Mouse (Mus musculus): ENCODE data around the gene Atp8b4. TPM values are rescaled to one million over a fixed set of nuclear protein-coding genes. Genes with fewer than 3 reads are reported as not detected.
A peak's percentile ranks its signal among the peaks of the same experiment; 100 is the strongest.

Gene Atp8b4
- polyA plus RNA-seq, 1 experiment from 2014 or later: 0.12 TPM

DNA sequence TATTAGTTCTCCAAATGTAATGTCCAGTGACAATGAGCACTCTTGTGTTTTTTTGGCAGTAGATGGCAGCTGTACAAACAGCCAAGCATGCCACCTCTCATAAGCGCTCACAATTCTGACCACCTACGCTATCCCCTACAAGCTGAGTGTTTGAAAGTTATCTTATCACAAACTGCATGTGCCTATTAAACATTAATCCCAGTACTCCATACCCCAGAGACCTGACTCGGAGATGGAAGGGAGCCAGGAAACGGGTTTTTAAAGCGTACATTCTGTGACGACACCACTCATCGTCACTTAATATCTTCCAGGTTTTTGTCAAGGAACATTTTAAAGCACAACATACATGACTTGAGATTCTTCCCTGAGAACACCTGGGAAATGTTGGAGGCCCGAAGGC lies 128.8 kb downstream of the Atp8b4 start:
- H3K9ac ChIP-seq: no peak overlapping the region
- no peak overlapping the region for H3K27ac ChIP-seq (replicated peaks)
- no peak overlapping the region for H3K4me2 ChIP-seq
- H3K4me3 ChIP-seq: no peak overlapping the region
- ATAC-seq (ENCODE audit: low FRiP score, low read depth): no peak
- H3K27me3 ChIP-seq: no peaks in the 10 kb centered on the region
- no peaks in the 10 kb centered on the region for H3K36me3 ChIP-seq
- 91% methylated on average over 8 of the region's 8 CpGs for WGBS
- no peaks in the 10 kb centered on the region for H3K4me1 ChIP-seq (replicated peaks)
- no peaks in the 10 kb centered on the region for H3K9me3 ChIP-seq

DNA sequence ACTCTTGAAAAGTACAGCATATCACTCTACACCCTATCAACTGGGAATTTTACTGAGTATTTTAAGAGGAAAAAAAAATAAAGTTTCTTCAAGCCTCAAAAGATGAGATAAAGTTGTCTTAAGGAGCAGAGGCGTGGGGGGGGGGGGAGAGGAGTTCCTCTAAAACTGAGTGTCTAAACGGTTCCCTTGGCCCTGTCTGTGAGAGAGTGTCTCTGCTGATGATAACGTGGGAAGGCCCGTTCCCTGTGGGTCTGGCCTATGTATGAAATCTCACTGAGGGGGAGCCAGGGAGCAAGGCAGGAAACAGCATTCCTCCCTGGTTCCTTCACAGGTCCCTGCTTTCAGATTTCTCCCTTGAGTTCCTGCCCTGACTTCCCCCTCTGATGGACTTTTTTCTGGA lies 130.7 kb downstream of the Atp8b4 start:
- no peak for ATAC-seq (ENCODE audit: low FRiP score, low read depth)
- H3K36me3 ChIP-seq: no peaks in the 10 kb centered on the region
- WGBS: 60% methylated on average over 4 of the region's 4 CpGs

DNA sequence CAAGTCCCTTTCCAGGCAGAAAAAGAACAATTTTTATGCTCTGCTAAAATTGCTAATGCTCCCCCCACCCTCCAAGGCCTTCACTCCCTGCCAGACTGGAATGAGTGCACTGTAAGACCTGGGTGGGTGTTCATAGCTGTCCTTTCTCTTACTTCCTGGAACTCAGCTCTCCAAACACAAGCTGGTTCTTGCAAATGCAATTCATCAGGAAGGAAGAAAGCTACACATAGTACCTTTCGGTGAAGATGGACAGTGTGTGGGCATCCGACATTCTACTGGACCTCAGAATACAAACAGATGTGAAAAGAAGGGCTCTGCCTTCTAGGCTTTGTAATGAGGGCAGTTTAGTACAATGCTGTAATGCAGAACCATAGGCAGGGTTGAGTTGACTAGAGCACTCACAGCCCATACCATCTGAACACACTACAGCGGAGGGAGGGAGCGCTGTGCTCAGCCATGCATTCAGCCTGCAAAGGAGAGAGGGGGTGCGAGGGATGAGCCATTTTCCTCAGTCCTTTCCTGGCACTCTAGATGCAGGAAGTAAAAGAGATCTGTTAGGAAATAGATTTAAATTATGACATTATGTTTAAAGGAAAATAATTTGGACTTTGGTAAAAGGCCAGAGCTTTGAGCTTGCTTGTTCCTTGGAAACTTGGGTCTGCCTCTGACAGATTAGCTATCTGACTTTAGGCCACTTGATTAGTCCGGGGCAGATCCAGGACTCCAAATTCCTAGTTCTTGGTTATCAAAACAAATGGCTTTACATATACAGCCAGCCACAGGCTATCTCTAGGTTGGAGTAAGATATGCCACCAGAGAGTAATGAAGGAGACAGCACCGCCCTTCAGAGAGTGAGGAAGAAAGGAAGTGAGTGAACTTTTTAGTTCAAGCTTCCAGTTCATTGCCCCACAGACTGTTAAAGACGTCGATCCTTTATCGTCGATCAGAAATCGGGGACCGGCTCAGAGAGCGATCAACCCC lies 136.4 kb downstream of the Atp8b4 start:
- H3K4me1 ChIP-seq (replicated peaks): no peaks in the 10 kb centered on the region
- H3K9me3 ChIP-seq: no peaks in the 10 kb centered on the region
- no peak overlapping the region for H3K27ac ChIP-seq (replicated peaks)
- H3K4me2 ChIP-seq: no peak overlapping the region
- H3K9ac ChIP-seq: no peak overlapping the region
- no peaks in the 10 kb centered on the region for H3K27me3 ChIP-seq
- WGBS: 81% methylated on average over 14 of the region's 14 CpGs
- no peaks in the 10 kb centered on the region for H3K36me3 ChIP-seq
- no peak overlapping the region for H3K4me3 ChIP-seq
- ATAC-seq (ENCODE audit: low FRiP score, low read depth): no peak

More for the DNA sequence above, 130.7 kb downstream of the Atp8b4 start:
- Histone ChIP-seq H3K9me3 (no peaks in the 10 kb centered on the region), H3K4me1 (replicated peaks) (no peaks in the 10 kb centered on the region), H3K27ac (replicated peaks) (no peak overlapping the region), H3K4me2 (no peak overlapping the region), H3K9ac (no peak overlapping the region), H3K4me3 (no peak overlapping the region), H3K27me3 (no peaks in the 10 kb centered on the region)

DNA sequence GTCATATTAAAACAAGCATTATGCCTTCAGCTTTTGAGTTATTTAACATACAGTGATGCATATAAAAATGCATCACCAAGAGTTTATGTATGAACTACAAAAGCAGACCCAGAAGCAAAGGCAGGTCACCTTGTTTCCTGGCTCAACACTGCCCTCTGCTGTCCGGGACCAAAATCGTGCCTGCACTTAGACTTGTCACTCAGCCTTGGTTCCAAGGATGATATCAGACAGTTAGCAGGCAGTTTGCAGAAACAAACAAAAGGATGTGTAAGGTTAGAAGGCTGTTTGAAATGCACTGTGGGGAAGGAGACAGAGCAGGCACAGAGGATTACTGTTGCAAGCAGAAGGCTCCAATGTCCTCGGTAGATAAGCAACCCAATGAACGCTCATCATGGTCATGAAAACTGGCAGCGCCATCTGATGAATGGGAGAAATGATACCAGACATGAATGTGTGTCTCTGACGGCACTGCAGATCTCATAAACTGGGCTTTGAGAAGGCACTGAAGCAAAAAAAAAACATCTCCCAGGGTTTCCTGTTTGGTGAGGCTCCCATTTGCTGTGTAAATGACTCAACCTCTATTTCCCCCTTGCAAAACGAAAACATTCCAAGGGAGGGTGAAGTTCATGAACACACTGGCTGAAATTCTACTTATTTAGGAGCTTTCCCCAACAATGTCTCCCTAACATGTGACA lies 137.3 kb downstream of the Atp8b4 start:
- no peak overlapping the region for H3K4me3 ChIP-seq
- H3K9me3 ChIP-seq: no peaks in the 10 kb centered on the region
- no peak overlapping the region for H3K4me2 ChIP-seq
- H3K27ac ChIP-seq (replicated peaks): no peak overlapping the region
- H3K36me3 ChIP-seq: no peaks in the 10 kb centered on the region
- 0 out of 2 replicates have a peak, but pooled peaks have one; percentile 61 for ATAC-seq (ENCODE audit: low FRiP score, low read depth)
- H3K4me1 ChIP-seq (replicated peaks): no peaks in the 10 kb centered on the region
- H3K9ac ChIP-seq: no peak overlapping the region
- H3K27me3 ChIP-seq: no peaks in the 10 kb centered on the region
- WGBS: 52% methylated on average over 7 of the region's 7 CpGs

DNA sequence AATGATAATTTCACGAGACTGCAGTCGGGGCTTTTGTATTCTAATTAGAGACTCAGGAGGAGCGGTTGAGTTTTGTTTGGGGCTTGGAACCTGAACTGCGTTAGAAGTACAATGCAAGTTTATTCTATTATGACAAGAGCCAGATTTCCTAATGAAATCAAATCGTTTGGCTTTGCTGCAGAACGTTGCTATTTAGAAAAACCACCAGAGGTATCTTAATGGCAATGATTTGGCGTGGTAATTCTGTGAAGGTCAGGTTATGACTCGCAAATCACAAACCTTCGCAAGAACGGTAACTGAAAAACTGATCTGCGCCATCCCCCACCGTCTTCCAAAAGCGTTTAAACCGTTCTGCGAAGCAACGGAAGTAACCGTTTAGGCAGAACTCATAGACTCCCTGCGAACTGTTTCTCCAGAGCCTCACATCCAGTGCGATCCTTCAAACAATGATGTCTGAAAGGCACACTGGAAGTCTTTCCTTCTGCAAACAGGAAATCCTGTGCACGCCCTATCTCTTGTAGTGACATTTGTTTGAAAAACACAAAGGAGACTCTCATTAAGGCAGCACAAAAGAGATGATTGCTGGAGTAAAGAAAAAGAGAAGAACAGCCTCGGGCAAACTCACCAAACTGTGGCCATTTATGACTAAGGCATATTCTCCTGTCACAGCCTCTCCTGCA lies 139.2 kb downstream of the Atp8b4 start:
- no peaks in the 10 kb centered on the region for H3K36me3 ChIP-seq
- no peak overlapping the region for H3K9ac ChIP-seq
- H3K4me1 ChIP-seq (replicated peaks): no peaks in the 10 kb centered on the region
- H3K4me2 ChIP-seq: no peak overlapping the region
- 61% methylated on average over 21 of the region's 21 CpGs for WGBS
- no peak overlapping the region for H3K4me3 ChIP-seq
- no peak for ATAC-seq (ENCODE audit: low FRiP score, low read depth)
- H3K9me3 ChIP-seq: no peaks in the 10 kb centered on the region
- no peak overlapping the region for H3K27ac ChIP-seq (replicated peaks)
- no peaks in the 10 kb centered on the region for H3K27me3 ChIP-seq

DNA sequence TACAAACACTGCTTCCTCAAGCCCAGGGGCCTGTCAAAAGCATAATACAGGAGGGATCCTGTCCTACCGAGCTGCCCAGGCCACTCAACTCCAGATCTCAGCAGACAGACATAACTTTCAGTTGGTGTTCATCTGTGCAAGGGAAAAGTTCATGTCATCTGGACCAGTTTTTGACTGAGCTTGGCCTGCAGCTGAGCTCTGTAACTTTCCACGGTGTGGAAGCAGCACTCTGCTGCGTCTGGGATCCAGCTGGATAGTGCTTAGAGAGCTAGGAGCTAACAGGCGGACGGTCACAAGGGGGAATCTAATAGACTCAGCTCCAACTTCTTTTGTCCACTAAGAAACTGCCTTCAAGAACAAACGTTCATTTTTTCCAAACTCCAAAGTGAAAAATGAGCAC lies 139.8 kb downstream of the Atp8b4 start:
- no peak for ATAC-seq (ENCODE audit: low FRiP score, low read depth)
- no peaks in the 10 kb centered on the region for H3K36me3 ChIP-seq
- H3K4me2 ChIP-seq: no peak overlapping the region
- H3K27me3 ChIP-seq: no peaks in the 10 kb centered on the region
- H3K9me3 ChIP-seq: no peaks in the 10 kb centered on the region
- H3K4me3 ChIP-seq: no peak overlapping the region
- H3K9ac ChIP-seq: no peak overlapping the region
- H3K27ac ChIP-seq (replicated peaks): no peak overlapping the region
- WGBS: 51% methylated on average over 6 of the region's 6 CpGs
- H3K4me1 ChIP-seq (replicated peaks): no peaks in the 10 kb centered on the region

DNA sequence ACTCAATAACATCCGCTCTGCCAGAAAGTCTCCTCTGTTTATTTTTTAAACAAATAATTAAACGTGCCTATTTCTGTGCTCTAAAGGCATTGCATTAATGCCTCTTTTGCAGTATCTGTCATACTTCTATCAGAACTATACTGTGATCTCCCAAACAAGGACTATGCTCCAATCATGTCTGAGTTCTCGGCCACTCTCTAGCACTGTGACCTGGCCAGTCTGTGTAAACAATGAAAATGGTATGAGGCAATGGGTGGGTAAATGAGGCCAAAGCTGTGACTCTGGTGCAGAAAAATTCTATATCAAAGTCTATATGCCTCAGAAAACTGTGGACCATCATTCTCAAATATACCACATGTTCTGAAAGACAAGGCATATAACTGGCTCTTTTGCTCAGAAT lies 140.5 kb downstream of the Atp8b4 start:
- Histone ChIP-seq H3K27me3 (no peaks in the 10 kb centered on the region), H3K4me1 (replicated peaks) (no peaks in the 10 kb centered on the region), H3K27ac (replicated peaks) (no peak overlapping the region), H3K9ac (no peak overlapping the region), H3K4me2 (no peak overlapping the region), H3K36me3 (no peaks in the 10 kb centered on the region), H3K9me3 (no peaks in the 10 kb centered on the region), H3K4me3 (no peak overlapping the region)
- WGBS: 87% methylated on average over 3 of the region's 3 CpGs
- no peak for ATAC-seq (ENCODE audit: low FRiP score, low read depth)

DNA sequence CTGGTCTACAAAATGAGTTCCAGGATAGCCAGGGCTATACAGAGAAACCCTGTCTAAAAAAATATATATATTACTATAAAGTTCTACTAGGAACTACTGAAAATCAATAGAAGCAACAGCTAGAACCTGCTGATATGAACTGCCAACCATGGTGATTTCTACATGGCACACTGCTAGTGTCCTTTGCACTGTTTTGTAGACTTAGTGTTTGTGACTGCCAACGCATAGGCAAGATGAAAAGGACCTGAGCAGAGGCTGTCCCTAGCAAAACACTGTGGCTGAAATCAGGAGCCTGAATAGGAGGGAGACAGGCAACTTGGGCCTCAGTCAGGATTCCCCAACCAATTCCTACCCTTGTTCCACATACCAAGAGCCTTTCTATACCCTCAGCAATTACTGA lies 141.2 kb downstream of the Atp8b4 start:
- ATAC-seq (ENCODE audit: low FRiP score, low read depth): no peak
- WGBS: 88% methylated on average over 1 of the region's 1 CpGs

DNA sequence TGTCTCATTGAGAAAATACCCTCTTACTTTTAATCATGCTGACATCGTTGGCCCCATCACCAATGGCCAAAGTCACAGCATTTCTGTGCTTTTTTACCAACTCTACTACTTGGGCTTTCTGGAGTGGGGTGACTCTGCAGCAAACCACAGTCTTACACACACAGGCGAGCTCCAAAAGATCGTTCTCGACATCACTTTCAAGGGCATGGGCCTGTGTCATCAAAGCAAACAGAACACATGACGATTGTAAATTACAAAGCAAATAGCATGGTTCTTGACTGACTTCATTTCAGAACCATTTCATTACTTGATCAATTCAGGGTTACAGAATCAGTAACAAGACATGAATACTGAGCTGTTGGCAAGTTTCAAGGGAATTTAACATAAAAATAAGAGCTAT lies 141.7 kb downstream of the Atp8b4 start:
- no peak overlapping the region for H3K27ac ChIP-seq (replicated peaks)
- H3K36me3 ChIP-seq: no peaks in the 10 kb centered on the region
- ATAC-seq (ENCODE audit: low FRiP score, low read depth): no peak
- no peaks in the 10 kb centered on the region for H3K4me1 ChIP-seq (replicated peaks)
- H3K4me2 ChIP-seq: no peak overlapping the region
- no peaks in the 10 kb centered on the region for H3K9me3 ChIP-seq
- H3K9ac ChIP-seq: no peak overlapping the region
- H3K27me3 ChIP-seq: no peaks in the 10 kb centered on the region
- no peak overlapping the region for H3K4me3 ChIP-seq
- 93% methylated on average over 5 of the region's 5 CpGs for WGBS

More for the DNA sequence above, 141.2 kb downstream of the Atp8b4 start:
- Histone ChIP-seq H3K4me2 (no peak overlapping the region), H3K4me1 (replicated peaks) (no peaks in the 10 kb centered on the region), H3K9me3 (no peaks in the 10 kb centered on the region), H3K9ac (no peak overlapping the region), H3K27me3 (no peaks in the 10 kb centered on the region), H3K4me3 (no peak overlapping the region), H3K27ac (replicated peaks) (no peak overlapping the region), H3K36me3 (no peaks in the 10 kb centered on the region)

DNA sequence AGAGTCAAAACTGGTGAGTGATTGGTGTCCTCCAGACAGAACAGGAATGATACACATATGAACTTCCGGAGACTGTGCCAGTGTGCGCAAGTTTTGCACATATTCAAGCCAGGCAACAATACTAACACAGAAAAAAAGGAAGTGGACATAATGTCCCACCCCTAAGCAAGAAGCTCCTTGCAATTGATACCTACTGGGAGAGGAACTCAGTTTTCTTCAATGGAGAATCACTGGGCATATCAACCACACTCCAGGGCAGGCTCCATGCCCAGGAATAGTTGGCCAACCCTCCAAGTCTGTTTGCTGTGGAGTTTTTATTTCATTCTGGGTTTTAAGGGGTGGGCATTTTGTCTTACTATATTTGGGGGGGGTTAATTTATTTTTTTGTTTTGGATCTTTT lies 145.2 kb downstream of the Atp8b4 start:
- no peaks in the 10 kb centered on the region for H3K4me1 ChIP-seq (replicated peaks)
- H3K4me2 ChIP-seq: no peak overlapping the region
- H3K9ac ChIP-seq: no peak overlapping the region
- WGBS: 96% methylated on average over 2 of the region's 2 CpGs
- no peaks in the 10 kb centered on the region for H3K36me3 ChIP-seq
- H3K9me3 ChIP-seq: no peaks in the 10 kb centered on the region
- H3K27me3 ChIP-seq: no peaks in the 10 kb centered on the region
- H3K4me3 ChIP-seq: no peak overlapping the region
- ATAC-seq (ENCODE audit: low FRiP score, low read depth): no peak
- no peak overlapping the region for H3K27ac ChIP-seq (replicated peaks)

DNA sequence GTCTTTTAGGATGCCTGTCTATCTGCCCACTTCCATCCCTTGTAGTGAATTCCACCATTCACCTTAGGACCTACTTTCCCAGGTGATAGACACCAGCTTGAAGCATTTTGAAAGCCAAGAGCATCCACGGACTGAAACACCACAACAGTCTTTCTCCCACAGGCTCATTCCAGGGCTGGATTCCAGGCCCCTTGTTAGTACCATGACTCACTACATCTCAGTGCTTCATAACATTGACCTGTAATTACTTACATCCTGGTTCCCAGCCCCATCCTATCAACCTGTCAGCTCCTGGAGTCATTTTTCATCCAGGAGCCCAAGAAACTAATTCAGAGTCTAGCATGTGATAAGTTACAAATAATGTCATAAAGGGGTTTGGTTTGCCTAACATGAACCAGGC lies 148.7 kb downstream of the Atp8b4 start:
- WGBS: 86% methylated on average over 1 of the region's 1 CpGs

DNA sequence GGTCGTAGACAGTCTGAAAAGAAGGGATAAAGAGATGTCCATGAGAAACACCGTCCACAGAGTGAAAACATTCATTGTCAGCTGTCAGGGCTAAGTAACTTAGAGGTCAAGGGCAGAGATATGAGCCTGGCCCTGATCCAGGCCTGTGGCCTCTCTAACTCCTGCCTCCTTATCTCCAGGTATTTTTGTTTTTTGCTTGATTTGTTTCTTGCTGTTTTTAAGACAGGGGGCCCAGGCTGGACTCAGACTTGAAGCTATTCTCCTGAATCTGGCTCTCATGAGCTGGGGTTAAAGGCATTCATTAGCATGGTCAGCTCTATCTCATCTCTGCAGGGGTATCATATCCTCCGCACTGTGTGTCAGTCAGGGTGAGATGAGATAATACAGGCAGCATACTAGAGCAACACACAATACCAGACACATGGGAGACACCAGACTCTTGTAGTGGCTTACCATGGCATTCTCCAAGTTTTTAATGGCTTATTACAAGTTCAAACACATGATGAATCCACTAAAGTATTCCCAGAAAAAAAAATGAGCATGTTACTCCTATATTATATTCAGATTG lies 157.4 kb downstream of the Atp8b4 start:
- H3K4me3 ChIP-seq: no peak overlapping the region
- H3K9ac ChIP-seq: no peak overlapping the region
- H3K9me3 ChIP-seq: no peaks in the 10 kb centered on the region
- no peaks in the 10 kb centered on the region for H3K27me3 ChIP-seq
- H3K4me2 ChIP-seq: no peak overlapping the region
- no peak overlapping the region for H3K27ac ChIP-seq (replicated peaks)
- WGBS: 84% methylated on average over 3 of the region's 3 CpGs
- H3K36me3 ChIP-seq: no peaks in the 10 kb centered on the region
- no peaks in the 10 kb centered on the region for H3K4me1 ChIP-seq (replicated peaks)
- ATAC-seq (ENCODE audit: low FRiP score, low read depth): no peak

More for the DNA sequence above, 148.7 kb downstream of the Atp8b4 start:
- Histone ChIP-seq H3K27ac (replicated peaks) (no peak overlapping the region), H3K9ac (no peak overlapping the region), H3K4me1 (replicated peaks) (no peaks in the 10 kb centered on the region), H3K4me2 (no peak overlapping the region), H3K4me3 (no peak overlapping the region), H3K9me3 (no peaks in the 10 kb centered on the region), H3K27me3 (no peaks in the 10 kb centered on the region), H3K36me3 (no peaks in the 10 kb centered on the region)
- ATAC-seq (ENCODE audit: low FRiP score, low read depth): no peak
